9 mouse cellular contexts compared by ENCODE assay signal in the genomic region with DNA sequence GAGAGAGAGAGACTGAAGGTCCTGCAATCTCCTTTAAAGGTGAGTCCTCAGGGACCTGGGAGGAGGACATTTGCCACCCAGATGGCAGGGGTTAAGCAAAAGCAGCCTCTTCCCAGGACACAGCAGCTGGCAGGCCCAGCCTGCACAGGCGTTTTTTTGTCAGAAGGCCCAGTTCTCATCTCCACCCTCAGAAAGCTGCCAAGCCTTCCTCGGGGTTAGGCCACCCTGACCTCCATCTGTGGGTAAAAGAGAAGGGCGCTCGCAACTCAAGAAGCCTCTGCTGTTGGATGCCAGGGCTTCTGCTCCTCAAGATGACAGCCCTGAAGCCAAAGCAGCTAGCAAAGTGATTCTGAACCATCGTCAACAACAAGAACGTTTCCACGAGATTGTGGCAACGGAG.
DNase-seq lines count a peak whose midpoint lies in the region; ATAC-seq lines count a peak whose summit lies in the region.
"Had no signal": no experiment of that assay in that cellular context is flagged by ENCODE, and none has a peak within 500 bp of the region (broad histone marks: within the 10 kb centered on the region; RNA-seq: fewer than 3 reads in every experiment).

No protein-coding gene starts in this region.

- no peak for ATAC-seq in midbrain, embryonic 14.5 days (ENCODE audit: low FRiP score, low TSS enrichment)
- no peak for ATAC-seq in midbrain, embryonic 13.5 days

- peaks cover 24% of the 10 kb centered on the region for H3K4me1 ChIP-seq in midbrain, embryonic 14.5 days (ENCODE audit: control insufficient read depth, insufficient read depth, low read length)
- peaks cover 27% of the 10 kb centered on the region for H3K4me1 ChIP-seq in midbrain, embryonic 13.5 days (replicated peaks)

- intact Hi-C loops in heart, postnatal 14 days (cut with DNase I) = no loop called here
- intact Hi-C loops in left cerebral cortex, postnatal 25 days (cut with DNase I) = no loop called here

- WGBS in midbrain, embryonic 14.5 days = 69% methylated on average over 8 of the region's 8 CpGs
- WGBS in midbrain, embryonic 13.5 days = 70% methylated on average over 8 of the region's 8 CpGs

- H3K9me3 ChIP-seq in midbrain, embryonic 14.5 days (ENCODE audit: control insufficient read depth, low read length) = no peaks in the 10 kb centered on the region
- no peaks in the 10 kb centered on the region for H3K9me3 ChIP-seq in midbrain, embryonic 13.5 days
- H3K9me3 ChIP-seq: midbrain, embryonic 12.5 days had no signal

- H3K36me3 ChIP-seq in midbrain, embryonic 14.5 days (ENCODE audit: control insufficient read depth, insufficient read depth, low read length) = no peaks in the 10 kb centered on the region
- no peaks in the 10 kb centered on the region for H3K36me3 ChIP-seq in midbrain, embryonic 13.5 days
- H3K36me3 ChIP-seq: midbrain, embryonic 12.5 days had no signal

- no peak overlapping the region for H3K4me2 ChIP-seq in midbrain, embryonic 14.5 days (ENCODE audit: low read length)
- H3K4me2 ChIP-seq in midbrain, embryonic 13.5 days (replicated peaks) = no peak overlapping the region
- H3K4me2 ChIP-seq: midbrain, embryonic 12.5 days had no signal

- H3K4me3 ChIP-seq in midbrain, embryonic 14.5 days (replicated peaks; ENCODE audit: low read depth, low read length) = no peak overlapping the region
- H3K4me3 ChIP-seq in midbrain, embryonic 13.5 days (replicated peaks) = no peak overlapping the region
- H3K4me3 ChIP-seq: midbrain, embryonic 12.5 days had no signal

- H3K9ac ChIP-seq in midbrain, embryonic 14.5 days (replicated peaks; ENCODE audit: low read length) = no peak overlapping the region
- H3K9ac ChIP-seq in midbrain, embryonic 13.5 days (replicated peaks) = no peak overlapping the region
- H3K9ac ChIP-seq: midbrain, embryonic 12.5 days had no signal

- DNase-seq in midbrain, embryonic 14.5 days = peak; percentile 20
- peak; percentile 81 for DNase-seq in gastrocnemius, adult 18-20 months (ENCODE audit: low spot score)
- peak; percentile 65 to 73 for DNase-seq in heart, postnatal 14 days
- peak; percentile 95 for DNase-seq in skeletal muscle tissue, adult 2 months (ENCODE audit: low read depth, low spot score)
- no peak for DNase-seq in left cerebral cortex, postnatal 25 days (ENCODE audit: low spot score in 2 of 2)
- DNase-seq in kidney, postnatal 4 days = no peak
- DNase-seq in kidney, adult 18-20 months = no peak

- no peak overlapping the region for H3K27ac ChIP-seq in midbrain, embryonic 14.5 days (replicated peaks; ENCODE audit: low read depth, low read length)
- H3K27ac ChIP-seq in midbrain, embryonic 13.5 days = no peak overlapping the region
- H3K27ac ChIP-seq: midbrain, embryonic 12.5 days had no signal

- no peaks in the 10 kb centered on the region for H3K27me3 ChIP-seq in midbrain, embryonic 14.5 days (ENCODE audit: control insufficient read depth, insufficient read depth, low read length)
- no peaks in the 10 kb centered on the region for H3K27me3 ChIP-seq in midbrain, embryonic 13.5 days
- H3K27me3 ChIP-seq: midbrain, embryonic 12.5 days had no signal

Comparison
In these comparisons a context has a peak if more than half of its experiments do, and no peak if none do; other contexts are left out.
1. DNase-seq: peak in midbrain, embryonic 14.5 days (single experiment), gastrocnemius, adult 18-20 months (single experiment), heart, postnatal 14 days (2 of 2) and skeletal muscle tissue, adult 2 months (single experiment); none in left cerebral cortex, postnatal 25 days (0 of 2), kidney, postnatal 4 days (0 of 2) and kidney, adult 18-20 months (single experiment).